Mouse (Mus musculus): Measurements from ENCODE around the gene Gm10392.
A peak's percentile ranks its signal among the peaks of the same experiment; 100 is the strongest.

The Gm10392 gene

GRCm38 (mm10) chr11:77507426-77507825, 11.6 kb downstream of the Gm10392 start:
- no peak for DNase-seq

GRCm38 (mm10) chr11:77506941-77507340, 12.1 kb downstream of the Gm10392 start:
- DNase-seq: no peak

- no peak for DNase-seq
Measured at GRCm38 (mm10) chr11:77506273-77506672, 12.7 kb downstream of the Gm10392 start.

GRCm38 (mm10) chr11:77505291-77505980, 13.6 kb downstream of the Gm10392 start:
- DNase-seq: no peak

- DNase-seq: no peak
Measured at GRCm38 (mm10) chr11:77504377-77504776, 14.6 kb downstream of the Gm10392 start.

- DNase-seq: peak in 1 of 2 experiments; percentile 56
Measured at GRCm38 (mm10) chr11:77503511-77503910, 15.5 kb downstream of the Gm10392 start.

- no peak for DNase-seq
Measured at GRCm38 (mm10) chr11:77502481-77502880, 16.5 kb downstream of the Gm10392 start.

- no peak for DNase-seq
Measured at GRCm38 (mm10) chr11:77501971-77502370, 17.0 kb downstream of the Gm10392 start.

GRCm38 (mm10) chr11:77501392-77501791, 17.6 kb downstream of the Gm10392 start:
- DNase-seq: peak; percentile 75 to 80

GRCm38 (mm10) chr11:77500361-77501325, 18.4 kb downstream of the Gm10392 start:
- no peak for DNase-seq

GRCm38 (mm10) chr11:77499354-77499753, 19.6 kb downstream of the Gm10392 start:
- DNase-seq: no peak

GRCm38 (mm10) chr11:77498261-77499139, 20.5 kb downstream of the Gm10392 start:
- no peak for DNase-seq

- peak; percentile 62 to 75 for DNase-seq
Measured at GRCm38 (mm10) chr11:77497851-77498250, 21.1 kb downstream of the Gm10392 start.

GRCm38 (mm10) chr11:77497341-77497756, 21.6 kb downstream of the Gm10392 start:
- DNase-seq: peak; percentile 85 to 91

- DNase-seq: no peak
Measured at GRCm38 (mm10) chr11:77495507-77495906, 23.5 kb downstream of the Gm10392 start.

GRCm38 (mm10) chr11:77494782-77495181, 24.2 kb downstream of the Gm10392 start:
- no peak for DNase-seq

- no peak for DNase-seq
Measured at GRCm38 (mm10) chr11:77494344-77494676, 24.7 kb downstream of the Gm10392 start.

GRCm38 (mm10) chr11:77493512-77494343, 25.3 kb downstream of the Gm10392 start, which contains the start of gene Git1:
TSS of gene Git1 (plus strand) at chr11:77493562.
- peak; percentile 48 to 52 for DNase-seq

- peak; percentile 95 to 97 for DNase-seq
Measured at GRCm38 (mm10) chr11:77492911-77493332, 26.1 kb downstream of the Gm10392 start.

- DNase-seq: peak in 1 of 2 experiments; percentile 42
Measured at GRCm38 (mm10) chr11:77492311-77492871, 26.6 kb downstream of the Gm10392 start.
